Mouse (Mus musculus) forebrain, embryonic 14.5 days (tissue): Measurements from ENCODE around the gene Glp2r. TPM values are rescaled to one million over a fixed set of nuclear protein-coding genes. Genes with fewer than 3 reads are reported as not detected.
A peak's percentile ranks its signal among the peaks of the same experiment; 100 is the strongest.

Experiments
- ATAC-seq: fragments of 200-750 bp; cut with Nextera tagmentation; 2 replicates; pipeline ENCODE4 v1.8.0; 2017; ENCODE audit warnings: mild to moderate bottlenecking, moderate library complexity
- DNase-seq: peaks from one replicate; pipeline ENCODE4 v3.0.0-alpha.2; 2015; ENCODE audit warnings: low spot score
- H3K27ac ChIP-seq: fragments of 300-500 bp; sonication (generic); 2 replicates; pipeline ENCODE4 v1.5.1; 2014; ENCODE audit warnings: low read depth, mild to moderate bottlenecking, control low read depth, low read length, moderate library complexity
- H3K27me3 ChIP-seq: fragments of 300-500 bp; sonication (generic); replicated peaks from 2 replicates; pipeline ENCODE4 v1.6.1; 2014; ENCODE audit warnings: low read length, control low read depth, mixed read lengths; ENCODE audit not compliant: control insufficient read depth, insufficient read depth
- H3K36me3 ChIP-seq: fragments of 300-500 bp; sonication (generic); 2 replicates; pipeline ENCODE4 v1.6.1; 2014; ENCODE audit warnings: low read length, control low read depth; ENCODE audit not compliant: control insufficient read depth, insufficient read depth
- H3K4me1 ChIP-seq: fragments of 300-500 bp; sonication (generic); 2 replicates; pipeline ENCODE4 v1.6.1; 2014; ENCODE audit warnings: antibody characterized with exemption, low read length, control low read depth; ENCODE audit not compliant: control insufficient read depth, insufficient read depth
- H3K4me2 ChIP-seq: fragments of 300-500 bp; sonication (generic); 2 replicates; pipeline ENCODE4 v1.6.1; 2014; ENCODE audit warnings: mild to moderate bottlenecking, control low read depth, low read length
- H3K4me3 ChIP-seq: fragments of 300-500 bp; sonication (generic); 2 replicates; pipeline ENCODE4 v1.5.1; 2014; ENCODE audit warnings: low read depth, low read length, control low read depth
- H3K9ac ChIP-seq: fragments of 300-500 bp; sonication (generic); 2 replicates; pipeline ENCODE4 v1.6.1; 2014; ENCODE audit warnings: mild to moderate bottlenecking, low read length, control low read depth, moderate library complexity
- H3K9me3 ChIP-seq: fragments of 300-500 bp; sonication (generic); replicated peaks from 2 replicates; pipeline ENCODE4 v1.6.1; 2016; ENCODE audit warnings: low read length, control low read depth, mixed read lengths; ENCODE audit not compliant: control insufficient read depth
- WGBS: fragments of 180-500 bp; shearing (Covaris S2); extraction: QIAGEN DNeasy Blood & Tissue Kit; methylation state at CpG from one replicate; pipeline ENCODE4 v1.1.7; 2014; 5-methylcytosine and 5-hydroxymethylcytosine counted together
- polyA plus RNA-seq: library from polyadenylated mRNA; unstranded; fragments of >200 nt; fragmentation: Nextera tagmentation; extraction: Ambion mirVana; gene quantifications from 2 replicates; pipeline ENCODE4 v1.2.1, GENCODE M21; 2014

The Glp2r gene
- polyA plus RNA-seq, 1 experiment from 2014 or later = 0.05 TPM

GRCm38 (mm10) chr11:67651731-67652130, 119.2 kb downstream of the Glp2r start:
- no peaks in the 10 kb centered on the region for H3K27me3 ChIP-seq
- no peak overlapping the region for H3K9ac ChIP-seq
- H3K4me1 ChIP-seq = peaks cover 13% of the 10 kb centered on the region
- H3K36me3 ChIP-seq = no peaks in the 10 kb centered on the region
- no peak overlapping the region for H3K4me2 ChIP-seq
- WGBS = 76% methylated on average over 6 of the region's 6 CpGs
- DNase-seq (no peak), ATAC-seq (no peak)
- H3K9me3 ChIP-seq = no peaks in the 10 kb centered on the region
- H3K4me3 ChIP-seq = no peak overlapping the region
- H3K27ac ChIP-seq = no peak overlapping the region

DNA sequence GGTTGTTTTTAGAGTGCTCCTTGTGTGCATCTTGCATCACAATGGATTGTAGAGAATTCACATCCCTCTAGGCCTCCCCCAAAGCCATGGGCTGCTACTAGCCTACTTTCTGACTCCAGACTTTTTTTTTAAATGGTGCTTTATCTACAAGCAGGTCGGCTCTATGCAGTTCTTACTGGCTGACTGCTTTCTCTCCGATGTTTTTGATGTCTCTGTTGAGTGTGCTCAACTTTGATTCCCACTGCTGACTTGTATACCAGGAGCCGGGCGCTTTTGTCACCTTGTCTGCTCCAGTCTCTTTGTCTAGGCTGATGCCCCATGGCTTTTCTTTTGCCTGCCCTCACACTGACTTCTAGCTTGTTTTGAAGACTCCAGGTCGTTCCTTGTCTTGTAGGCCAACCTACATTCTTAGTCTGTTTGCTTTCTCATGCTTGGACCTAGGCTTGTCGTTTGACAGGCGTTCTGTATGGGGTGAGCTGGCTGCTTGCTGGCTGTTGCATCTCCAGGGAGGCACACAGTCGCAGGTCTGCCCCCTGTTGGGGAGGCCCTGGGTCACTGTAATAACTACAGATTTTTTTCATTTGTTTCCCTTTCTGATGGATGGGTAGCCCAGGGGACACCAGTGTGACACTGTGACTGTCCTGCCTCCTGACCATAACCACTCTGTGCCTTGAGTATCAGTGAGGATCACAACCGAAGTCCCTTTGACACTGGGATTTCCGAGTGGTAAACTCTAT, 120.8 kb downstream of the Glp2r start:
- no peak for DNase-seq
- 53% methylated on average over 10 of the region's 10 CpGs for whole genome bisulfite sequencing
- Histone ChIP-seq H3K4me3 (no peak overlapping the region), H3K27me3 (no peaks in the 10 kb centered on the region), H3K27ac (no peak overlapping the region), H3K36me3 (no peaks in the 10 kb centered on the region), H3K4me1 (peaks cover 8% of the 10 kb centered on the region), H3K4me2 (no peak overlapping the region), H3K9ac (no peak overlapping the region), H3K9me3 (no peaks in the 10 kb centered on the region)
- no peak for ATAC-seq

DNA sequence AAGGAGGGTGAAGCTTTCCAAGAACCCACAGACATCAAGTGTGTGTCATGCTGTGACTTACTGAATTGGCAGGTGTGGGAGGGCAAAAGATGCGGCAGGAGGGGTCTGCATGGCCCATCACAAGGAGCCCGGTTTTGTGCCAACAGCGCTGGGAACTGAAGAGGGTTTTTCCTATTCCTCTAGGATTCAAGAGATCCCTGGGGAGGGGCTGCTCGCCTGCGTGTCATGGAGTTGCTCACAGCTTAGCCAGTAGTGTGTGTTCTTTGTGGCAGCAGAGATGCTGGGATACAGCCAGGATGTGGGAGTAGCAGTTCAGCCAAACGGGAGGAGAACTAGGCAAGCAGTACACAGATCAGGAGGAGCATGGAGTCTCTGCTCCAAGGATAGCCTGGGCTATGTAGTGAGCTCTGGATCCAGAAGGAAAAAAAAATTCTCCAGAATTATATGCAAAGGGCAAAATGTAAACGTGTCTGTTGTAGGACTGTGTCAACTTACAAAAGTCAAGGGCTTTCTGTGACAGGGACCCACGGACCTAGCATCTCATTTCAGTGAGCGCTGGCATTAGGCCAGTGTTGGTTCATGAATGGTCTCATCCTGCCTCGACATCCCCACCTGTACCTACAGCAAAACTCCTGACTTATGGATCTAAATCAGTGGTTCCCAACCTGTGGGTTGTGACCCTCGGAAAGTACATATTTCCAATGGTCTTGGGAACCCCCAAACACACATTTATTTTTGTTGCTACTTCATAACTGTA, 122.1 kb downstream of the Glp2r start:
- Histone ChIP-seq H3K36me3 (no peaks in the 10 kb centered on the region), H3K9ac (no peak overlapping the region), H3K27me3 (no peaks in the 10 kb centered on the region), H3K9me3 (no peaks in the 10 kb centered on the region), H3K4me1 (peaks cover 7% of the 10 kb centered on the region; the same call in 1 of the 2 replicates), H3K4me3 (no peak overlapping the region), H3K27ac (no peak overlapping the region), H3K4me2 (no peak overlapping the region)
- DNase-seq (peak; percentile 44), ATAC-seq (no peak)
- WGBS = 71% methylated on average over 11 of the region's 11 CpGs

GRCm38 (mm10) chr11:67647745-67648144, 123.2 kb downstream of the Glp2r start:
- DNase-seq (peak; percentile 71), ATAC-seq (peak; percentile 43; the same call in 1 of the 2 replicates)
- no peak overlapping the region for H3K4me3 ChIP-seq
- 28% methylated on average over 5 of the region's 5 CpGs for WGBS
- no peaks in the 10 kb centered on the region for H3K36me3 ChIP-seq
- no peaks in the 10 kb centered on the region for H3K27me3 ChIP-seq
- H3K4me2 ChIP-seq = no peak overlapping the region
- H3K4me1 ChIP-seq = peaks cover 4% of the 10 kb centered on the region; the same call in 1 of the 2 replicates
- no peak overlapping the region for H3K27ac ChIP-seq
- H3K9me3 ChIP-seq = no peaks in the 10 kb centered on the region
- no peak overlapping the region for H3K9ac ChIP-seq

- H3K9me3 ChIP-seq = no peaks in the 10 kb centered on the region
- H3K4me2 ChIP-seq = no peak overlapping the region
- no peaks in the 10 kb centered on the region for H3K4me1 ChIP-seq
- no peak overlapping the region for H3K4me3 ChIP-seq
- H3K27ac ChIP-seq = no peak overlapping the region
- 84% methylated on average over 6 of the region's 6 CpGs for WGBS
- no peak overlapping the region for H3K9ac ChIP-seq
- no peak for DNase-seq
- no peaks in the 10 kb centered on the region for H3K36me3 ChIP-seq
- no peaks in the 10 kb centered on the region for H3K27me3 ChIP-seq
- ATAC-seq = no peak
Observed at GRCm38 (mm10) chr11:67644632-67645149, 126.3 kb downstream of the Glp2r start.

- no peaks in the 10 kb centered on the region for H3K36me3 ChIP-seq
- no peak overlapping the region for H3K4me2 ChIP-seq
- H3K27me3 ChIP-seq = no peaks in the 10 kb centered on the region
- WGBS = 85% methylated on average over 3 of the region's 3 CpGs
- no peaks in the 10 kb centered on the region for H3K9me3 ChIP-seq
- no peak for DNase-seq
- H3K4me1 ChIP-seq = no peaks in the 10 kb centered on the region
- H3K9ac ChIP-seq = no peak overlapping the region
- H3K4me3 ChIP-seq = no peak overlapping the region
- H3K27ac ChIP-seq = no peak overlapping the region
- ATAC-seq = no peak
Observed at GRCm38 (mm10) chr11:67643465-67643864, 127.5 kb downstream of the Glp2r start.

GRCm38 (mm10) chr11:67642835-67643234, 128.1 kb downstream of the Glp2r start:
- DNase-seq (no peak), ATAC-seq (no peak)
- 87% methylated on average over 5 of the region's 5 CpGs for WGBS
- H3K36me3 ChIP-seq = no peaks in the 10 kb centered on the region
- H3K27me3 ChIP-seq = no peaks in the 10 kb centered on the region
- H3K9me3 ChIP-seq = no peaks in the 10 kb centered on the region
- H3K27ac ChIP-seq = no peak overlapping the region
- no peaks in the 10 kb centered on the region for H3K4me1 ChIP-seq
- H3K4me2 ChIP-seq = no peak overlapping the region
- no peak overlapping the region for H3K4me3 ChIP-seq
- no peak overlapping the region for H3K9ac ChIP-seq

GRCm38 (mm10) chr11:67642421-67642820, 128.5 kb downstream of the Glp2r start:
- no peak overlapping the region for H3K4me2 ChIP-seq
- no peaks in the 10 kb centered on the region for H3K27me3 ChIP-seq
- no peaks in the 10 kb centered on the region for H3K9me3 ChIP-seq
- H3K9ac ChIP-seq = no peak overlapping the region
- H3K27ac ChIP-seq = no peak overlapping the region
- DNase-seq = no peak
- no peaks in the 10 kb centered on the region for H3K36me3 ChIP-seq
- no peak overlapping the region for H3K4me3 ChIP-seq
- no peaks in the 10 kb centered on the region for H3K4me1 ChIP-seq
- no peak for ATAC-seq
- 93% methylated on average over 8 of the region's 8 CpGs for WGBS

GRCm38 (mm10) chr11:67640299-67640698, 130.7 kb downstream of the Glp2r start:
- Histone ChIP-seq H3K4me2 (no peak overlapping the region), H3K9ac (no peak overlapping the region), H3K4me1 (no peaks in the 10 kb centered on the region), H3K27ac (no peak overlapping the region), H3K4me3 (no peak overlapping the region), H3K36me3 (no peaks in the 10 kb centered on the region), H3K9me3 (no peaks in the 10 kb centered on the region), H3K27me3 (no peaks in the 10 kb centered on the region)
- WGBS = 91% methylated on average over 6 of the region's 6 CpGs
- no peak for ATAC-seq
- DNase-seq = no peak
